Mouse (Mus musculus) myocyte (in vitro differentiated cells): ENCODE measurements around the gene Tex2.

ENCODE experiments used
- CEBPB ChIP-seq: IDR thresholded peaks from 2 replicates; pipeline ENCODE4 v1.6.1; 2011; ENCODE audit warnings: mild to moderate bottlenecking, moderate library complexity; ENCODE audit not compliant: poor library complexity, insufficient read depth, severe bottlenecking
- E2F4 ChIP-seq: IDR thresholded peaks from one replicate; pipeline ENCODE4 v1.6.1; 2011; ENCODE audit warnings: mild to moderate bottlenecking, control low read depth, moderate library complexity; ENCODE audit not compliant: insufficient read depth
- POLR2A ChIP-seq: IDR thresholded peaks from one replicate; pipeline ENCODE4 v1.6.1; 2011; ENCODE audit warnings: low read depth, mild to moderate bottlenecking, control low read depth, moderate library complexity; ENCODE audit not compliant: insufficient read length
- POLR2AphosphoS2 ChIP-seq: IDR thresholded peaks from one replicate; pipeline ENCODE4 v1.6.1; 2011; ENCODE audit warnings: low read depth, control low read depth; ENCODE audit not compliant: insufficient read length
- TCF12 ChIP-seq: IDR thresholded peaks from one replicate; pipeline ENCODE4 v1.6.1; 2011; ENCODE audit warnings: mild to moderate bottlenecking, control low read depth; ENCODE audit not compliant: poor library complexity, insufficient read depth, severe bottlenecking
- TCF3 ChIP-seq: IDR thresholded peaks from one replicate; pipeline ENCODE4 v1.6.1; 2011; ENCODE audit warnings: low read depth, control low read depth; ENCODE audit not compliant: insufficient read length
- USF1 ChIP-seq: IDR thresholded peaks from one replicate; pipeline ENCODE4 v1.6.1; 2011; ENCODE audit warnings: low read depth, mild to moderate bottlenecking, control low read depth, moderate library complexity

DNA sequence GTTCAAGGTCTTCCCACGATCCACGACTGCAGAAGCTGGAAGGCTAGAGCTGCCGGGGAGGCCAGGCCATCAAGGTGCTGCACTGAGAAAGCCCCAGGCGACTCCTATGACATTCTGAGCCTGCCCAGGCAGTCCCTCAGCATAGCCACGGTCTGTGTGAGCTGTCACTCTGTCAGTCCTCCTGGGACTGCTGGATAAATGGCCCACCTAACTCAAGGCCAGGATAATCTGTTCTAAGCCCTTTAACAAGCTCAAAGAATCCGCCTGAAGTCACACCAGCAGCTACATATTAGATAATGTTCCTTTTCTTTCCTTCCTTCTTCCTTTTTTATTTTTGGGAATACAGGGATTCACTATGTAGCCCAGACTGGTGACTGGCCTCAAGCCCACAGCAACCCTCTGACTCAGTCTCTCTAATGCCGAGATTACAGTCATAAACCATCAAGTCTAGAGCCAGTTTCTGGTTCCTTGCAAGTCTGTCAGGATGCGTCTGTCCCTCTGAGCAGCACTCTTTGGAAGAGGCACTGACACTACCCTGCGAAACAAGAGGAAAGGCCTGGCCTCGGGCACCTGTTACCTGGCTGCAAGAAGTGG, 15.4 kb downstream of the Tex2 start:
- TF ChIP-seq CEBPB (no peak), TCF3 (no peak), USF1 (no peak), POLR2AphosphoS2 (no peak), POLR2A (no peak), TCF12 (no peak), E2F4 (no peak)
